Mouse (Mus musculus): ENCODE results near the gene Tcp10c. TPM values are rescaled to one million over a fixed set of nuclear protein-coding genes. Genes with fewer than 3 reads are reported as not detected.

Gene Tcp10c
- total RNA-seq, 1 experiment from 2014 or later, result 1.0 TPM

Other genes with a start within 250 kb of the Tcp10c start
- 0.76 to 1.4 TPM (median 0.78 TPM) in 3 replicates for gene Unc93a, start 222.8 kb upstream of the Tcp10c start, total RNA-seq (2017)
- not detected in 3 replicates for gene Smok2a, start 133.4 kb upstream of the Tcp10c start, total RNA-seq (2017)
- gene Smok2b, start 124.3 kb upstream of the Tcp10c start, total RNA-seq (2017), result not detected in 3 replicates

Data from monocyte, adult 5-6 weeks (primary cell).